Mouse (Mus musculus): ENCODE data around the gene Gm45021.

Gm45021 gene

DNA sequence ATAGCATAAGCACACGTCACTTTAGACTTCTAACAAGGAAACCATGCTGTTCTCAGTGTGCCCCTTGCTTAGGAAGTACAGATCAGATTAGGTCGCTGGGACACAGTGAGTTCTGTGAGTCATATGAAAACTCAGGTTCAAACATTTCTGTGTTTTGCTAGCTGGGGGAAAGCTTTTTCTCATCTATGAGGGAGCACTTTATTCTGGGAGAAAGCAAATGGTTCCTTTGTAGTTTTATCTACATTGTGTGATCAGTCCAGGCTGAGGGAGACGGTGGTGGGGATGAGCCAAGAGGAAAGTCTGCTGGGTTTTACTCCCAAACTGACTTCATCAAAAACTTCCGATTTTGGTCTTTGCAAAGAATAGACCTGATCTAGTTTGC lies 56.9 kb downstream of the Gm45021 start:
- intact Hi-C loops (cut with DNase I): loop anchor here (5.0 kb wide), 1 partner anchor 311 kb away; no protein-coding TSS in a partner anchor

DNA sequence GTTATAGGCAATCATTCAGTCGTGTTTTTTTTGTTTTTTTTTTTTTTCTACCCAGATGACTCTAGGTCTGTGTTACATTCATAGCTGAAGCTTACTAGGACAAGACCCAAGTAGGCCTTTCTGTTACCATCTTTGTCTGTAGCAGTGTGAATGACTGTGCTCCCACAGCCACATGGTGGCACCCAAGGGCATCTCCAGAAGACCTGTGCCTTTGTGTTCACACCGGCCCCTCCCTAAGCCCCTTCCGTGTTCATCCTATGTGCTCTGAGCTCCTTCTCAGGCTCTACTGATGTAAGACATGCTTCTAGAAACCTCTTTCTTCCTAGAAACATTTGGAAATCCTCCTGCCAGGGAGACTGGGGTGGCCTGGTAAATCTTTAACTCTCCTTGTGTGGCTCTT lies 57.6 kb downstream of the Gm45021 start, which contains the start of gene Gimap8:
Gimap8 (plus strand) TSS at position 240 of the 400 bp plus-strand sequence.
- intact Hi-C loops (cut with DNase I): loop anchor here (5.0 kb wide), 1 partner anchor 310 kb away; no protein-coding TSS in a partner anchor

DNA sequence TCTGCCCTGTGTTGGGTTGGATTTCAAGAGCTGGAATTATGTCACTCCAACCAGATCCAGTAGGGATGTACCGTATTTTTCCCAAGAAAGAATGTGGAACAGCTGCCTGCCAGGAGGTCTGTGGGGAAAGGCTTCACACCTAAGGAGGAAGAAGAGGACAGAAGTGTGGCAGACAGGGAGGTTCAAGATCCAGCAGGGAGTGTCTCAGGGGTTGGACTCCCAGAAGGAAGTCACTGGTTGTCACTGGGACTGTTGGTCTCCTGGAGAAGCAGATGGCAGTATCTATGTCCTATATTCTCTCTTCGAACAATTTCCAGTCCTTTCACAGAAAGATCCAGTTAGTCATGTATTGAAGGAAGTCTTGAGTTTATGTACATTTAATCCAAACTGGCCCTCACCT lies 58.2 kb downstream of the Gm45021 start:
- intact Hi-C loops (cut with DNase I): loop anchor here (5.0 kb wide), 1 partner anchor 310 kb away; no protein-coding TSS in a partner anchor

DNA sequence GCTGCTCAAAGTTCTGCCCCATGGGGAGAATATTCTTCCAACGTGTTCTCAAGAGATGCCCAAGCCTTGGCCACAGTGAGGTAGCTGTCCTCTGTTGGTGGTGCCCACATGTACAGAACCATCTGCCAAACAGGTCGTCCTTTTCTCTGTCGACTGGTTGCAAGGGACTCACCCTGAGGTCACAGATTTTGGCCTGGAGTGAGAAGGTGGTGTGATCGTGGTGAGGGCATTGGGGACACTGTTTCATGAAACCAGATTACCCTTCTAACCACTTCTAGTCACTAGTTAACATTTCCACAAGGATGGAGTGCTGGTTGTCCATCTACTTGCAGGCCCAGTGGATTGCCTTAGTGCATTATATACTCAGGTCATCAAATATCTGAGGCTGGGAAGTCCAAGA lies 59.4 kb downstream of the Gm45021 start:
- intact Hi-C loops (cut with DNase I): loop anchor here (5.0 kb wide), 1 partner anchor 309 kb away; no protein-coding TSS in a partner anchor

DNA sequence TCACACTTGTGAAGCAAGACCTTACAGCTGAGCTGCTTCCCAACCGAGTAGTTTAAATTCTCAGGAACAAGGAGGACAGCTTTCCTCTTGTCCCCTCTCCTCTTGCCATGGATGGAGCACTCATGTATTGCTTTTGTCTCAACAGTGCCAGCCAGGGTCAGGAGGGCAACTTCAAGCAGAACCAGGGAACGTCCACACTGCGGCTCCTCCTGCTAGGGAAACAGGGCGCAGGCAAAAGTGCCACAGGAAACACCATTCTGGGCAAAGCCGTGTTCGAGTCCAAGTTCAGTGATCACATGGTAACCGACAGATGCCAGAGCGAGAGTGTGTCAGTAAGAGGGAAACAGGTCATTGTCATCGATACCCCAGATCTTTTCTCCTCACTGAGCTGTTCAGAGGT lies 60.6 kb downstream of the Gm45021 start:
- intact Hi-C loops (cut with DNase I): no loop called here

DNA sequence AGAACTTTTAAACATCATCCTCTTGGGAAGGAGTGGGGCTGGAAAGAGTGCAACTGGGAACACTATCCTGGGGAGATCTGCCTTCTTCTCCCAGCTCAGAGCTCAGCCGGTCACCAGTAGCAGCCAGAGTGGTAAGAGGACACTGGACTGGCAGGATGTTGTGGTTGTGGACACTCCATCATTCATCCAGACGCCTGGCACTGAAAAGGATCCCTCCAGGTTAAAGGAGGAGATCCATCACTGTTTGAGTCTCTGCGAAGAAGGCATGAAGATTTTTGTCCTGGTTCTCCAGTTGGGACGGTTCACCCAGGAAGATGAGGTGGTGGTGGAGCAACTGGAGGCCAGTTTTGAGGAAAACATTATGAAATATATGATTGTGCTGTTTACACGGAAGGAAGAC lies 69.3 kb downstream of the Gm45021 start:
- intact Hi-C loops (cut with DNase I): no loop called here
